Mouse (Mus musculus): ENCODE data around the gene Zfp112.

GRCm38 (mm10) chr7:24082457-24083235, 29.5 kb upstream of the Zfp112 start:
- TF ChIP-seq POLR2A (IDR thresholded peaks at IDR 0.05; ENCODE audit: control insufficient read depth, extremely low read depth, insufficient read depth, low read length, poor library complexity) (no peak), CTCF (IDR thresholded peaks at IDR 0.05; ENCODE audit: borderline replicate concordance, control insufficient read depth, extremely low read depth, insufficient read depth, low read length, poor library complexity) (no peak)

Data from thymus, adult 2 months (tissue).